Mouse (Mus musculus): ENCODE data around the gene Msl3.

Gene Msl3

DNA sequence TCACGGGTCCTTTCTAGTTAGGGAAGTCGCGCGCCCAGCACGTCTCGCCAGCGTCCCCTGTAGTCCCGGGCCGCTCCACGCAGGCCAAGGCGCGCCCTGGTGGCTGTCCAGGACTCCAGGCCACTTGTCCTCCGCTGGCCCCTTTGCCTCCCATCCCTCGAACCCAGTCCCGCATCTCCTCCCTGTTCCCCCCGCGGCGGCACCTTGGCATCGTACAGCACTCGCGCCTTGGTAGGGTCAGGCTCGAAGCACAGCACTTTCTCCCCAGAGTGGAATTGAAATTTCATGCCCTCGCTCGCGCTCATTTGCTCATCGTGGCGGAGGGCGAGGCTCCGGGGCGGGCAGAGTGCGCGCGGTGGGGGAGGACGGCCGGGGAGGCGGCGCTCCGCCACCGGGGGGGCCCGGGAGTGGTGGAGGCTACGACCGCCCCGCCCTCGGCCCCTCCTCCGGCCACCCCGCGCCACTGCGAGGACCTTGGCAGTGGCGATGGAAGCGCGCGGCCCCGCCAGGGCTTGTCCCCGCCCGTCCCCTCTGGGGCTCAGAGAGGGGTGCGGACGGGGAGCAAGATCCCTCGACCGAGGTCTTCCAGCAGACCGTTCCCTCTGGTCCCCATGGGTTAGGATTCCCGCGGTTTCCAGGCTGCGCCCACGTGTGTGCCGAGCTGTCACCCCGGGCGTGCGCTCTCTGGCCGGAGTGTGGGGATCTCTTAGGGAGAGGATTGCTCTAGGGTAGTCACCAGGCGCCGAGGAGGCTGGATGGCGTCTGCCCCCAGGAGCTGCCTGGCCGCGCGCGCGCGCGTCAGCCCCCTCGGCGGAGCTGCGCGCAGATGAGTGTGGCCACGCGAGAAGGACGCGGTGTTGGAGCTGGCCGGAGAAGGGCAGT, at the start of gene Msl3:
Gene Msl3, minus strand, starts transcription at position 374 of the 882 bp plus-strand sequence.
- in situ Hi-C loops (cut with MboI, MseI): no loop called here

- in situ Hi-C loops (cut with MboI, MseI): no loop called here
Observed at GRCm38 (mm10) chrX:168717969-168718368, 44.3 kb upstream of the Msl3 start.

- in situ Hi-C loops (cut with MboI, MseI): no loop called here
Observed at GRCm38 (mm10) chrX:168674407-168674962, 787 bp upstream of the Msl3 start.

DNA sequence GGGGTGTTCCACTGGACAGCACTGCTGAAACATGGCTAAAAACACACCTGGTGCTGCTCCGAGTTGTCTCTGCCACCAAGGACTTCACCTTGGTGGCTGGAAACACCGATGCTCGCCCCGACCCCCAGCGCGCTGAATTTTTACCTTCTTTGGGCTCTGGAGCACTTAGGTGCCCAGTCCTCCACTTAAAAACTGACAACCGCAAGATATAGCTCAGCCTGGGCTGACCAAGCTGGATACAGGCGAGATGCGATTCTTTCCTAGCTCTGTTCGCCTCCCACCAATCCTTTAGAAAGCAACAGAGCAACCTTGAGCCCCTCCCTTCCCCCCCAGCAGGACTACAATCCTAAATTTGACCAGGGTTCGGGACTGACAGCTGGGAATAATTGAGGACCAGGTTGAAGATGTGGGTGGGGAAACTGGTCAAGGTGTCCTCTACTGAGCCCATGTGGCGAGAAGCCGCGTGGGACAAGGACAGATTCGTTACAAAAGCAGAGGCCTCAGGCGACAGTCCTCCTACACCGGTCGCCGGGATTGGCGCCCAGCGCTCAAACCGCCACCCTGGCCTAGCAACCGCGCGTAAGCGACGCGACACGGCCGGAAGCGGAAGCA, 679 bp downstream of the Msl3 start:
- in situ Hi-C loops (cut with MboI, MseI): no loop called here

DNA sequence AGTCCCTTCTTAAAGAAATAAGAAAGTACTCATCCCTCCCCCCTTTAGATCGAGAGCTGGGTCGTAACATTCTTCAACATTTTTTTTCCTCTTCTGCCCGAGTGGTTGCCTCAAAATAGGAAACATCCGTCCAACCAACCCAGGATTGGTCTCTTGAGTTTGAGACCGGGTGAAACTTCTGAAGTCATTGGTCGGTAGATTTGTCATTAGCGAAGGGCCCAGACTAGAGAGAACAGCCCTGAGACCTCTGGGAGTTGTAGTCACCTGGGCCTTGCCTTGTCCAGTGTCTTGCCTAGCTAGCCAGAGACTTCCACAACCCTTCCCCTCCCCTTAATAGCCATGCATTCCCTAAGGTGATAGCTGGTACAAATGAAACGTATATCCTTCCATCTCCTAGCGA, 1.3 kb downstream of the Msl3 start:
- in situ Hi-C loops (cut with MboI, MseI): no loop called here

DNA sequence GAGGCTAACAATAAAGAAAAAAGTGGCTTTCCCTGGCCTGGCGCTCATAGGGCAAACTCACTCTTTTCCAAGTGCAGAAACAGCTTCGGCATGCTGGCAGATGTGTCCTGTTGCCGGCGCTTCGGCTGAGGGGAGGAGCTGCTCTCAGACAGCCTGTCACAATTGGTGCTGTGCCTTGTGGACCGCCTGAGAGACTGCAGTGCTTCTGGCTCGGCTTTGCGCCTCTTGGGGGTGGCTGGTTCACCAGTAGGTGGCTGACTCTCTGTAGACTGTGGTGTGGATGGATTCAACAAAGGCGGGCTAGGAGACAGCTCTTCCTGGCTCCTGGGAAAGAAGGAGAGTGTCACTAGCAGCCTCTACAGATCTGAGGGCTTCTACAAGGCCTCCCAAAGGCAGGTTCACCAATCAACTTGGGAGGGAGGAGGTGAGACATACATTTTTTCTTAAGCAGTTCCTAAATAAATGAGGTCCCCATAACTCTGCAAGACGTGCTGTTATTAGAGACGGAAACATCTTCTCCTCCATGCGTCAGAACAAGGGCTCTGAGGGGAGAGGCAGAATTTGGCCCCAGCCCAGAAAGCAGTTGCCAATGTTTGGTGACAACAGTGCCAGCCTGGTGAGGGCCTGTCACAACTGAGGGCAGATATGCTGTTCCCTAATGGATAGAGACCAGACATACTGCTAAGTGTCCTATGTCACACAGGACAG, 9.6 kb downstream of the Msl3 start:
- in situ Hi-C loops (cut with MboI, MseI): loop anchor here (10.0 kb wide), 1 partner anchor 641 kb away; no protein-coding TSS in a partner anchor

GRCm38 (mm10) chrX:168660236-168660635, 13.5 kb downstream of the Msl3 start:
- in situ Hi-C loops (cut with MboI, MseI): loop anchor here (10.0 kb wide), 1 partner anchor 645 kb away; no protein-coding TSS in a partner anchor

DNA sequence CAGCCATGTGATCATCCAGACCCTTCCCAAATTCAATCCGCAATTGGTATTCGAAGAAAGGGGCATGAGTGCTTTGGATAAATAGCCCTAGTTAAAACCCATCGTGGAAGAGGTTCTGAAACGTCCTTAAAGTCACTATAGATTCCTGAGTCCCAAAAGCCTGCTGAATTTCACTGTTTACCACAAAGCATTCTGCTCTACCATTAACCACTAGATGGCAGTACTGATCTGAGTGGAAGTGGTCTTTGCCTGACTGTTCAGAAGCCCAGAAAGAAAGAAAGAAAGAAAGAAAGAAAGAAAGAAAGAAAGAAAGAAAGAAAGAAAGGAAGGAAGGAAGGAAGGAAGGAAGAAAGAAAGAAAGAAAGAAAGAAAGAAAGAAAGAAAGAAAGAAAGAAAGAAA, 13.9 kb downstream of the Msl3 start:
- in situ Hi-C loops (cut with MboI, MseI): loop anchor here (10.0 kb wide), 1 partner anchor 645 kb away; no protein-coding TSS in a partner anchor

DNA sequence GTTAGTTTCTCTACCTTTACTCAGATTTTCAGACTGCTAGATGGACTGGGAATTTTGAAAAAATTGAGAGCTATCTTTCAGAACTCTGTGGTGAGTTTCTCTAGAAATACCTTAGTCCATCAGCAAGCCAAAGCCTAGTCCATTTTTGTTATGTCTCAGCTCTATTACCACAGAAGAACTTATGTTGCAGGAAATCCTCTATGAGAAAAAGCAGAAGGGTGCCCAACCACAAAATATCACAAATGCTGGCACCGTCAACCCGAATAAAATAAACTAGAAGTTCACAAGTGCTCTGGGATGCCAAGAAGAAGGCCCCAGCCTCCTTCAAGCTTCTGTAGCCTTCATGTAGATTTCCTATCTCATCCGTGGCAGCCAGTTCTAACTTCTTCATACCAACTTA, 14.4 kb downstream of the Msl3 start:
- in situ Hi-C loops (cut with MboI, MseI): no loop called here

DNA sequence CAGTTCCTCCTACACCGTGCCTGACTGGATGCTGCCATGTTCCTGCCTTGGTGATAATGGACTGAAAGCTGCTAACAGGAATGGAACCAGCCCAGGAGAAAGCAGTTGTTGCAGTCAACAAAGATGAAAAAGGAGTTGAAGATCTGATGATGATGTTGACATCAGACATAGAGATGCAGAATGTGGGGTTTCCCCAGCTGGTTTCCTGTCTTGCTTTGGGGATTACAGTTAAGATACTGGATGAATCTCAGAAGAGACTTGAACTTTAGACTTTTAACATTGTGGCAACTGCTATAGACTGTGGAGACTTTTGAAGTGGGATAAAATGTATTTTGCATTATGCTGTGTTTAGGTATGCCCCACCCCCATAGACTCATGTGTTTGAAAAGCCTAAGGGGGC, 15.9 kb downstream of the Msl3 start:
- in situ Hi-C loops (cut with MboI, MseI): no loop called here

- in situ Hi-C loops (cut with MboI, MseI): loop anchor here (10.0 kb wide), 1 partner anchor 1235 kb away; no protein-coding TSS in a partner anchor
Observed at GRCm38 (mm10) chrX:168649336-168649735, 24.4 kb downstream of the Msl3 start.

GRCm38 (mm10) chrX:168647746-168648145, 26.0 kb downstream of the Msl3 start:
- in situ Hi-C loops (cut with MboI, MseI): loop anchor here (10.0 kb wide), 1 partner anchor 1237 kb away; no protein-coding TSS in a partner anchor

- in situ Hi-C loops (cut with MboI, MseI): loop anchor here (10.0 kb wide), 1 partner anchor 1241 kb away; no protein-coding TSS in a partner anchor
Observed at GRCm38 (mm10) chrX:168643451-168643850, 30.2 kb downstream of the Msl3 start.

GRCm38 (mm10) chrX:168639556-168640356, 33.9 kb downstream of the Msl3 start:
- in situ Hi-C loops (cut with MboI, MseI): loop anchor here (10.0 kb wide), 1 partner anchor 1245 kb away; no protein-coding TSS in a partner anchor

All from T-helper 1 cell (primary cell).